Mouse (Mus musculus) testis, postnatal 14 days (tissue): ENCODE results near the gene Spn.
"Not testable (repeated sequence)": the region's sequence is repeated elsewhere in the genome, so short reads cannot be mapped to it uniquely, and the experiment has no call there.

ENCODE experiments used
- DNase-seq: peaks from one replicate; pipeline ENCODE4 v3.0.0; 2021; ENCODE audit warnings: low spot score

Spn gene

DNA sequence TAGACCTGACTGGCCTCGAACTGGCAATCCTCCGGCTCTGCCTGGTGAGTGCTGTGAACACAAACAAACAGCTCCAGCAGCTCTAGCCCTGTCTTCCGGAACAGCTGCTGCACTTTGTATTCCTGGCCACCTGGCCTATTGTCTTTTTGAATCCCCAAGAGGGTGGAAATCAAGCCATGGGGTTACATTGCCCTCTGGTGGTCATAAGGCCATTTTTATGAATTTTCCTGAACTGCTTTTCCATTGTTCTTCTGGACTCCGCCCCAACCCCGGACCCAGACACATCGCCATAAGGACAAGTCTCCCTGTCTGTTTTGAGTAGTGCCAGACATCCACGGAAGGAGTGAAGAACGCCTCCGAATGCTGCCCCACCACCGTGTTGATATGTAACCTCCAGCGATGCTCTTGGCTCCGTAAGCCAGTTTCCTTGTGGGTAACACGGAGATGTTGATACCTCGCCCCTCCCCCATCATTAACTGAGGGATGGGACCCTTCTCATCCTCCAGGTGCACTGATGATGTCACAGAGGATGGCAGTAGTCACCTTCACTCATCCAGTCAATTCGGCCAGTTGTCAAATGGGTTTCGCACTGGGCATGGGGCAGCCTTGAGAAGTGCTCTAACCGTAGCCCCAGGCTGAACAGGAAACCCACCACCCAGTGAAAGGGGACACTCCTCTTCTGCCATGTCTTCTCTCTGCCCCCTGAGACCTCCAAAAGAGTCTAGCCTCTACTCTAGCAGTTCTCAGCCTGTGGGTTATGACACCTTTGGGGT is 32.9 kb downstream of the Spn start:
- peak; percentile 52 for DNase-seq

DNA sequence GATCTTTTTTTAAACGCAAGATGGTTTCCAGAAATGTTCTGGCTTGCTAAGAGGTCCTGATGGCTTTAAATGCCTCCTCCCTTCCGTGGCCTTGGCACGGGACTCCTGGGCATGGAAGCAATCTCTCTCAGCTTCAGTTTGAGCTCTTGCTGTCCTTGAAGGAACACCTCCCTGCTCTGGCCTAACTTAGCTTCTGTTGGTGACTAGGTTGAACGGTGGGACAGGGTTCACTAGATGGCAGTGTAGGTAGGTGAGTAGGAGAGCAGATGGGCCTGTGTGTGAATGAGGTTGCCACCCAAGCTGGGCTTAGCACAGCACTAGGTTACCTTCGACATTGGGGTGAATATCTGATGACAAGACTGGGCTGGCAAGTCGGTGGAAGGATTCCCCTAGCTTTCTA is 33.7 kb downstream of the Spn start:
- DNase-seq = peak; percentile 53

GRCm38 (mm10) chr7:127102148-127102547 is 35.5 kb downstream of the Spn start:
- DNase-seq = no peak

DNA sequence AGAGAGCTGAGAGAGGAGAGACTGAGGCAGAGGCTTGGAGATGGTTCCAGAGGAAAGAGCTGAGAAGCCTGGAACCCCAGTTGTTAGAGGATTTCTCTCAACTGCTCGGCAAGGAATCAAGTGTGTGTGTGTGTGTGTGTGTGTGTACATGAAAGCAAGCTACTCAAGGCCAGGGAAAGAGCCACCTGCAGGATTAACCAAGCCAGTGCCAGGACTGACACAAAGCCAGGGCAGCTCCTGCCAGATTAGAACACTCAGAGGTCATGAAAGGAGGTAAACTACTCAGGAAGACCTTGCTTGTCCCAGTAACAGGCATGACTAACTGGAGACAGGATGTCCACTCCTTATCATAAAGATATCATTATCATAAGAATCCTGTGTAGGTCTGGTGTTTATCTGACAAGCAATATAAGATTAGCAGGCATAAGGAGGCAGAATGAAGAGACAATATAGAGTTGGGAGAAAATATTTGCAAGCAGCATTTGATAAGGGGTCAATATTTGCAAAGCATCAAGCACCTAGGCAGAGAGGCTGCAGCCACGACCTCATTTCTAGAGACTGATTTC is 36.1 kb downstream of the Spn start:
- DNase-seq = no peak

DNA sequence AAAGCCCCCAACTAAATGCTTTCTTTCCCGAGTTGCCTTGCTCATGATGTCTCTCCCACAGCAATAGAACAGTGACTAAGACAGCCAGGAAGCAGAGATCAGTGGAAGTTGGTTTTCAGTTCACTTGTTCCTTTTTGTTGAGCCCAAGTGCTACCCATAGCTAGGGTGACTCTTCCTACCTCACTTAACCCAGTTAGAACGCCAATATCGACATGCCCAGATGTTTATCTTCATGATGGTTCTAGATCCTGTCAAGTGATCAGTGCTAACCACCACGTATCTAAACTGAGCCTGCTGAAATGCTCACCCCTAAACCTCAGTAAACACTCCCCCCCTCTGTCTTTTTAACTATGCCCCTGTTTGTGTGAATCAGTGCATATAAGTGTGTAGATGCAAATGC is 38.1 kb downstream of the Spn start:
- DNase-seq = no peak

DNA sequence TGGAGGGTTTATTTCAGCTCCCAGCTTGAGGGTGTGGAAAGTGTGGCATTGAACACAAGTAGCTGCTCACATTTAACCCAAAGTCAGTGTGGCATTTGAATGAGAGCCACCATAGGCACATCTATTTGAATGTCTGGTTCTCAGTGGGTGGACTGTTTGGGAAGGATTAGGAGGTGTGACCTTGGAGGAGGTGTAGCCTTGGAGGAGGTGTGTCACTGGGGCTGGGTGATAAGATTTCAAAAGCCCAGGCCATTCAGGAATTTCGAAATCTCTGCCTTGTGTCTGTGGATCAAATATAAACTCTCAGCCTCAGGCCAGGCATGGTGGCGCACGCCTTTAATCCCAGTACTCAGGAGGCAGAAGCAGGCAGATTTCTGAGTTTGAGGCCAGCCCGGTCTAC is 38.7 kb downstream of the Spn start:
- DNase-seq = no peak

- DNase-seq = no peak
Observed at GRCm38 (mm10) chr7:127098521-127098920, 39.1 kb downstream of the Spn start.

DNA sequence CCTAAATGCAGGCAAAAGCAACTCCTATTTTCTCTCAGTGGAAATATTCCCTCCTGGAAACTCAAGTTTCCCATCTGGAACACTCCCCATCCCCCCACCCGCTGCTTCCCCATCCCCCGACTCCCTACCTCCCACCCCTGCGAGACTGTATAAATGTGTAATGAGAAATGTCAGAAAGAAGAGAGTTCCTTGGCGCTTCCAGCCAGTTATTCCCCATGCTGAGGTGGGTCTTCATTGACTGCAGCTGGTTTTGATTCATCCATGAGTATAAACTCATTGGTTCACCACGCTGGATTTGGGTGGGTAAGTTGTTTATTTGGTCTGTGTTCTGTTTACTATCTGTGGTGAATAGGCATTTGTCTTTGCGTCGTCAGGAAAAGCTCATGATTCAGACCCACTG is 41.2 kb downstream of the Spn start:
- DNase-seq = no peak

DNA sequence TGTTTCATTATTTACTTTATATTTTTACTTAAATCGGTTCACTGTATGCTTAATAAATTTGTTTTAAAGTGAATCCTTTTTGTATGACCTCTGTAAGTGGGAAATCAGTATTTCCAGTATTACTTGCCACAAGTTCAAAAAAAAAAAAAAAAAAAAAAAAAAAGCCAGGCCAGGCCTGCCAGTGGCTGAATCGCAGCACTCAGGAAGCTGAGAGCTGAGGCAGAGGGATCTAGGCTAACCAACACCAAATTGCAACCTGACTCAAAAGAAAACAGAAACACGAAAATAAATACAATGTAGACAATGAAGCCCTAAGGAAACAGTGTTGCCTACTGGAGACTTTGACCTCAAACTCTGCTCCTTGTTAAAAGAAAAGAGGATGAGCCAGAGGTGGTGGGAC is 43.7 kb downstream of the Spn start:
- DNase-seq = no peak

- no peak for DNase-seq
Observed at GRCm38 (mm10) chr7:127091114-127091896, 46.3 kb downstream of the Spn start, which contains the start of gene AI467606. Gene AI467606 (plus strand): TSS chr7:127091359.

- DNase-seq = no peak
Observed at GRCm38 (mm10) chr7:127090154-127091113, 47.2 kb downstream of the Spn start.

DNA sequence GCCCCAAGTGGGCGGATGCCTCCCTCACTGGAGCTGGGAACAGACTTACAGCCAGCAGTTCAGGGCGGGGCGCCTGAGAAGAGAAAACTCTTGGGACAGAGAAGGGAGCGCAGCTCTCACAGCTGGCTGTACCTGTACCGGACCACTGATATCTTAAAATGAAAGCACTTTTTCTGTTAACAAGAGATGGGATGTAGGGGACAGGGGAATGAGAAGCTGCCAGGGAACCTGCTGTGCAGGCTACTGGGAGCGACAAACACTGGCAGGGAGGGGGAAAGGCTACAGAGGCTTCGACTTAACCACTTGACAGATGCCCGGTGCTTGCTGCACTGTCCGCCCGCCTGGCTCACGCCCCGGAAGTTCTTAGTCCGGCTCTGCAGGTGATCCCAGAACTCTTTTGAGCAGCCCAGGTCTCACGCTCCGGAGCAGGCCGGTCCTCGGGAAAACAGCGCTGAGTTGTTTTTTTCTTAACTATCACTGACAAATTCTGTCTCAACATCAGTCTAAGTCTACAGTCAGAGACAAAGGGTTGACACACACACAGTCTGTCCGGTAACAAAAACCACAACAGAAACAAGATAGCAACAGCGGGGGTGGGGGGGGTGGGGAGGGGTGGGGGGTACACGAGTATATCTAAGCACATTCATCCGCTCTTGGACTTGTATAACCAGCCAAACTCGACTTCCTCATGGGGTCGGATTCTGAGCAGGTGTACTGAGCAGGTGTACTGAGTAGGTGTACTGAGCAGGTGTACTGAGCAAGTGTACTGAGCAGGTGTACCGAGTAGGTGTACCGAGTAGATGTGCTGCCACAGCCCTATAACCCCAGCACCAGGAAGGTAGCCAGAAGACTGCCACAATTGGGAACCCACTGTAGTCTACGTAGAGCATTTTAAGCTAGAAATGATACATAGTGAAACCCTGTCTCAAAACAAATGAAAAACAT is 48.5 kb downstream of the Spn start:
- DNase-seq = no peak

DNA sequence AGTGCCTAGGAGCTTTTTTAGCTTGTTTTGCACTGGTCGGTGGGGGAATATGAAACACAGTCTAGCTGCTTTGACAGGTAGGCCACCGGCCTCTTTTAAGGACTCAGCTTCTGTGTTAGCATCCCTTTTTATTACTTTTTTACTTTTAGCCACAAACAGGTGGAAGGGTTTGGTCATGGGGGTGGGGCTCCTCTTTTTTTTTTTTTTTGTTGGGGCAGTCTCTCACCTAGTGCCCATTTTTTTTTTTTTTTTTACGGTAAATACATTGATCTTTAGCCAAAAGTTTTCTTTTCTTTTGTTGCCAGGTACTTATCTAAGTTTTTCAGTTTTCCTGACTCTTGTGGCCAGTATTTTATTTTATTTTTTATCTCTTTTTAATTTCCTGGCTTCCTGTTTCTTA is 49.5 kb downstream of the Spn start:
- DNase-seq = no peak

GRCm38 (mm10) chr7:127087278-127088010 is 50.2 kb downstream of the Spn start, which contains the start of gene Zg16:
Gene Zg16 (minus strand): TSS chr7:127087328.
- DNase-seq = not testable (repeated sequence)

GRCm38 (mm10) chr7:127085751-127086150 is 51.9 kb downstream of the Spn start:
- not testable (repeated sequence) for DNase-seq

GRCm38 (mm10) chr7:127084794-127085193 is 52.8 kb downstream of the Spn start:
- no peak for DNase-seq

GRCm38 (mm10) chr7:127083689-127084088 is 53.9 kb downstream of the Spn start:
- no peak for DNase-seq

GRCm38 (mm10) chr7:127082995-127083394 is 54.6 kb downstream of the Spn start:
- DNase-seq = no peak

DNA sequence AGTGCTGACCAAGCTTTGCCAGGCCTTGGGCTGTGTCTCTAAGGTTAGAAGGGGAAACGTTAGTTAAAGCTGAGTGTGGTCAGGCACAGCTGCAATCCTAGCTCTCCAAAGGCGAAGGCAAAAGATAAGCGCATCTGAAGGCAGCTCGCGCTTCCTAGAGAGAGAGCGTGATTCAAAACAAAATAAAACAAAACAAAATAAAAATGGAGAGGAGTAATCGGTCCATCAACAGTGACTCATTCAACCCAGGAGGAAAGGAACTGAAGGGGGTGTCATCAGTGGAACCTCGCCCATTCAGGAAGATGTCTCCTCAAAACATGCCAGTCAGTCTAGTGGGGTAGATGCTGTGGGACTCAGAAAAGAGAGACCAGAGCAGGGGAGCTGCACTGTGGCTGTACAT is 55.4 kb downstream of the Spn start:
- DNase-seq = no peak
